Mouse (Mus musculus): ENCODE data around the gene Kbtbd8. TPM values are rescaled to one million over a fixed set of nuclear protein-coding genes. Genes with fewer than 3 reads are reported as not detected.

The Kbtbd8 gene
- polyA plus RNA-seq, 1 experiment from 2014 or later, result 2.3 TPM

GRCm38 (mm10) chr6:95116513-95116912 lies 527 bp upstream of the Kbtbd8 start:
- H3K27me3 ChIP-seq (replicated peaks), result 0 out of 2 replicates have a peak, but pooled peaks cover 3% of the 10 kb centered on the region
- H3K4me1 ChIP-seq (replicated peaks), result peaks cover 11% of the 10 kb centered on the region
- 0 out of 2 replicates have a peak overlapping the region, but pooled peaks have one; percentile 67 for H3K4me2 ChIP-seq
- H3K36me3 ChIP-seq, result no peaks in the 10 kb centered on the region
- no peak overlapping the region for H3K27ac ChIP-seq (ENCODE audit: poor library complexity, severe bottlenecking)
- no peak overlapping the region for H3K9ac ChIP-seq
- 50% methylated on average over 8 of the region's 8 CpGs for WGBS
- no peak for ATAC-seq (ENCODE audit: insufficient number of reproducible peaks, low FRiP score)
- no peaks in the 10 kb centered on the region for H3K9me3 ChIP-seq (replicated peaks)
- no peak overlapping the region for H3K4me3 ChIP-seq

GRCm38 (mm10) chr6:95117614-95118541 lies 838 bp downstream of the Kbtbd8 start:
- Histone ChIP-seq H3K4me1 (replicated peaks) (peaks cover 11% of the 10 kb centered on the region), H3K27ac (ENCODE audit: poor library complexity, severe bottlenecking) (peak overlapping the region; percentile 46), H3K36me3 (0 out of 2 replicates have a peak, but pooled peaks cover 3% of the 10 kb centered on the region), H3K9ac (peak overlapping the region; percentile 73), H3K9me3 (replicated peaks) (no peaks in the 10 kb centered on the region), H3K27me3 (replicated peaks) (0 out of 2 replicates have a peak, but pooled peaks cover 3% of the 10 kb centered on the region), H3K4me2 (peak overlapping the region; percentile 73), H3K4me3 (peak overlapping the region; percentile 78)
- ATAC-seq (ENCODE audit: insufficient number of reproducible peaks, low FRiP score), result peak; percentile 100
- WGBS, result under 1% methylated on average over 84 of the region's 103 CpGs

- no peak overlapping the region for H3K4me3 ChIP-seq
- H3K27me3 ChIP-seq (replicated peaks), result 0 out of 2 replicates have a peak, but pooled peaks cover 3% of the 10 kb centered on the region
- no peak overlapping the region for H3K4me2 ChIP-seq
- H3K9me3 ChIP-seq (replicated peaks), result no peaks in the 10 kb centered on the region
- H3K36me3 ChIP-seq, result 0 out of 2 replicates have a peak, but pooled peaks cover 3% of the 10 kb centered on the region
- H3K9ac ChIP-seq, result no peak overlapping the region
- H3K27ac ChIP-seq (ENCODE audit: poor library complexity, severe bottlenecking), result no peak overlapping the region
- ATAC-seq (ENCODE audit: insufficient number of reproducible peaks, low FRiP score), result no peak
- 73% methylated on average over 3 of the region's 3 CpGs for WGBS
- peaks cover 11% of the 10 kb centered on the region for H3K4me1 ChIP-seq (replicated peaks)
Measured at GRCm38 (mm10) chr6:95119389-95119788, 2.3 kb downstream of the Kbtbd8 start.

- no peak overlapping the region for H3K4me3 ChIP-seq
- no peak overlapping the region for H3K9ac ChIP-seq
- no peak overlapping the region for H3K27ac ChIP-seq (ENCODE audit: poor library complexity, severe bottlenecking)
- ATAC-seq (ENCODE audit: insufficient number of reproducible peaks, low FRiP score), result peak; percentile 36; the same call in 1 of the 2 replicates
- H3K36me3 ChIP-seq, result no peaks in the 10 kb centered on the region
- no peaks in the 10 kb centered on the region for H3K27me3 ChIP-seq (replicated peaks)
- 41% methylated on average over 6 of the region's 6 CpGs for WGBS
- no peaks in the 10 kb centered on the region for H3K4me1 ChIP-seq (replicated peaks)
- no peaks in the 10 kb centered on the region for H3K9me3 ChIP-seq (replicated peaks)
- H3K4me2 ChIP-seq, result no peak overlapping the region
Measured at GRCm38 (mm10) chr6:95149931-95150534, 33.0 kb downstream of the Kbtbd8 start.

- Histone ChIP-seq H3K4me1 (replicated peaks) (no peaks in the 10 kb centered on the region), H3K4me2 (no peak overlapping the region), H3K9ac (no peak overlapping the region), H3K36me3 (no peaks in the 10 kb centered on the region), H3K9me3 (replicated peaks) (no peaks in the 10 kb centered on the region), H3K4me3 (no peak overlapping the region), H3K27me3 (replicated peaks) (no peaks in the 10 kb centered on the region), H3K27ac (ENCODE audit: poor library complexity, severe bottlenecking) (no peak overlapping the region)
- 80% methylated on average over 4 of the region's 4 CpGs for WGBS
- no peak for ATAC-seq (ENCODE audit: insufficient number of reproducible peaks, low FRiP score)
Measured at GRCm38 (mm10) chr6:95150885-95151284, 33.8 kb downstream of the Kbtbd8 start.

- Histone ChIP-seq H3K9ac (no peak overlapping the region), H3K4me1 (replicated peaks) (no peaks in the 10 kb centered on the region), H3K27me3 (replicated peaks) (no peaks in the 10 kb centered on the region), H3K27ac (ENCODE audit: poor library complexity, severe bottlenecking) (no peak overlapping the region), H3K36me3 (no peaks in the 10 kb centered on the region), H3K4me2 (no peak overlapping the region), H3K4me3 (no peak overlapping the region), H3K9me3 (replicated peaks) (no peaks in the 10 kb centered on the region)
- no peak for ATAC-seq (ENCODE audit: insufficient number of reproducible peaks, low FRiP score)
- 65% methylated on average over 2 of the region's 2 CpGs for WGBS
Measured at GRCm38 (mm10) chr6:95151563-95151962, 34.5 kb downstream of the Kbtbd8 start.

- 58% methylated on average over 4 of the region's 4 CpGs for WGBS
- no peaks in the 10 kb centered on the region for H3K9me3 ChIP-seq (replicated peaks)
- no peak overlapping the region for H3K4me3 ChIP-seq
- H3K4me1 ChIP-seq (replicated peaks), result no peaks in the 10 kb centered on the region; the same call in none of the 2 replicates
- no peak overlapping the region for H3K4me2 ChIP-seq
- no peak overlapping the region for H3K9ac ChIP-seq
- no peaks in the 10 kb centered on the region for H3K36me3 ChIP-seq
- no peak overlapping the region for H3K27ac ChIP-seq (ENCODE audit: poor library complexity, severe bottlenecking)
- no peak for ATAC-seq (ENCODE audit: insufficient number of reproducible peaks, low FRiP score)
- no peaks in the 10 kb centered on the region for H3K27me3 ChIP-seq (replicated peaks)
Measured at GRCm38 (mm10) chr6:95163965-95164364, 46.9 kb downstream of the Kbtbd8 start.

- no peaks in the 10 kb centered on the region for H3K36me3 ChIP-seq
- ATAC-seq (ENCODE audit: insufficient number of reproducible peaks, low FRiP score), result no peak
- no peaks in the 10 kb centered on the region; the same call in none of the 2 replicates for H3K4me1 ChIP-seq (replicated peaks)
- no peaks in the 10 kb centered on the region for H3K9me3 ChIP-seq (replicated peaks)
- H3K4me2 ChIP-seq, result no peak overlapping the region
- H3K4me3 ChIP-seq, result no peak overlapping the region
- H3K9ac ChIP-seq, result no peak overlapping the region
- H3K27me3 ChIP-seq (replicated peaks), result no peaks in the 10 kb centered on the region
- no peak overlapping the region for H3K27ac ChIP-seq (ENCODE audit: poor library complexity, severe bottlenecking)
Measured at GRCm38 (mm10) chr6:95165630-95166029, 48.6 kb downstream of the Kbtbd8 start.

GRCm38 (mm10) chr6:95167668-95168227 lies 50.7 kb downstream of the Kbtbd8 start:
- H3K27ac ChIP-seq (ENCODE audit: poor library complexity, severe bottlenecking), result no peak overlapping the region
- no peaks in the 10 kb centered on the region; the same call in none of the 2 replicates for H3K4me1 ChIP-seq (replicated peaks)
- H3K4me2 ChIP-seq, result no peak overlapping the region
- no peak for ATAC-seq (ENCODE audit: insufficient number of reproducible peaks, low FRiP score)
- no peaks in the 10 kb centered on the region for H3K9me3 ChIP-seq (replicated peaks)
- no peaks in the 10 kb centered on the region for H3K27me3 ChIP-seq (replicated peaks)
- no peaks in the 10 kb centered on the region for H3K36me3 ChIP-seq
- H3K4me3 ChIP-seq, result no peak overlapping the region
- WGBS, result 21% methylated on average over 5 of the region's 5 CpGs
- no peak overlapping the region for H3K9ac ChIP-seq

- Histone ChIP-seq H3K9ac (no peak overlapping the region), H3K4me1 (replicated peaks) (no peaks in the 10 kb centered on the region; the same call in none of the 2 replicates), H3K36me3 (no peaks in the 10 kb centered on the region), H3K27me3 (replicated peaks) (no peaks in the 10 kb centered on the region), H3K4me2 (no peak overlapping the region), H3K9me3 (replicated peaks) (no peaks in the 10 kb centered on the region), H3K27ac (ENCODE audit: poor library complexity, severe bottlenecking) (no peak overlapping the region), H3K4me3 (no peak overlapping the region)
- WGBS, result 83% methylated on average over 6 of the region's 6 CpGs
- no peak for ATAC-seq (ENCODE audit: insufficient number of reproducible peaks, low FRiP score)
Measured at GRCm38 (mm10) chr6:95169411-95169810, 52.4 kb downstream of the Kbtbd8 start.

All from heart, embryonic 12.5 days (tissue).